Mouse (Mus musculus): ENCODE data around the gene Isy1. TPM values are rescaled to one million over a fixed set of nuclear protein-coding genes. Genes with fewer than 3 reads are reported as not detected.

Isy1 gene
- total RNA-seq, 2 experiments from 2014 or later = 23.4 to 24.5 TPM

DNA sequence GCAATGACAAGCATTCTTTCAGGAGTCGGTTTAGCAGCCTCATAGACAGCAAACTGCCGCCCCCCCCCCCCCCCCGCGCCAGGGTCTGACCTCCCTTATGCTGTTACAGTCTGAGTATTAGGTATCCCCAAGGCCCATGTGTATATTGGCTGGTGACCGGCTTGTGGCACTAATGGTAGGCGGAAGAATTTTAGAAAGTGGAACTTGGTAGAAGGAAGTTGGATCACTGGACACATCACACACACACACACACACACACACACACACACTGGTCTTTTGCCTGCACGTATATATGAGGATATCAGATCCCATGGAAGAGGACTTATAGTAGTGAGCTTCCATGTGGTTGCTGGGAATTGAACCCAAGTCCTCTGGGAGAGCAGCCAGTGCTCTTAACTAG, 36.1 kb downstream of the Isy1 start:
- DNase-seq = no peak

DNA sequence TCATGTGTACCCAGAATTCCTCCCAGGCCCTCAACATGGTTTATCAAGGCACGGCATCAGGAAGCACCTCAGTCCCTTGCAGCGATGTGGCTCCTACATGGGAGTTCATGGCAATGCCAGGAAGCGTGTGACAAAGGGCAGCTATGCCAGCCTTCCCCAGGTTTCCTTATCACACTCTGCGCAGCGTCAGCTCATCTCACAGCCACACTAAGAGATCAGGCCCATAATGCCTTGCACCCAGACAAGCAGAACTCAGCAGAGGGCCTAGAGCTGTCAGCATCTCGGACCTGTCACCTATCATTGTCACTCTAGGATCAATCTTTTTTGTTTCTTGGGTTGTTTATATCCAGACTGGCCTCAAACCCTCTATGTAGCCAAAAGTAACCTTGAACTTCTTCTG, 39.0 kb downstream of the Isy1 start:
- no peak for DNase-seq

DNA sequence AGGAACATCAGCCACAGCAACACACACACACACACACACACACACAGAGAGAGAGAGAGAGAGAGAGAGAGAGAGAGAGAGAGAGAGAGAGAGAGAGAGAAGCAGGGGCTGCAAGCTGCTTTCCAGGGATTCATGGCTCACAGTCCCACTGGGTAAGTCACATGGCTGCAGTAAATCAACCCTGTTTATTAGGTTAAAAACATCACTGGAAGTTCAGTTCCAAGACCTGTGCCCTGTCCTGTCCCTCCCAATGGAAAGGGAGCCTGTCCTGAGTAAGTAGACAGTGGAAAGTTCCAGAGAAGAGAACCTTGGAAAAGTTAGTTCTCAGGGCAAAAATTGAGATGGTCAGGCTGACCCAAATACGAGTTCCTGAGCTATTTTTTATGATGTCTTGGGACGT, 41.3 kb downstream of the Isy1 start:
- no peak for DNase-seq

DNA sequence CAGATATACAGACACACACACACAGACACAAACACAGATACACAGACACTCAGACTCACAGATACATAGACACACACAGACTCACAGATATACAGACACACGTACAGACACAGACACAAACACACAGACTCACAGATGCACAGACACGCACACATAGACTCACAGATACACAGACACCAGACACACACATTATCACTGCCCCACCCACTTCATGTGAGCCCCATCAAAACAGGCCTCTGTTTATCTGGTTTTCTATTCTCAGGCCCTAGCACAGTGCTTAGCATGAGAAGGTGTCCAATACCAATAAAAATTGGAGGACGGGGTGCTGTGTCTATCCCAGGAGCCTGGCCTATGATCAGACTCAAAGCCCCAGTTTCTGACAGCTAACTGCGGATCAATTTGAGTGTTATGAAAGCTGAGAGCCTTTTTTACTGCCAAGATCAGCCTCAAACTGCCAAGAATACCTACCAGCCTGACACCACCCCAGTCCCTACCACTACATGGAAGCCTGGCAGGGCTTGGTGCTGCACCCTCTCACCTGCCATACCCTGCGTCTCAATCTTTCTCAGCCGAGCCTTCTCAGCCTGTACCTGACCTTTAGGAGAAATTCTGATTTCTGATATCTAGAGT, 42.2 kb downstream of the Isy1 start:
- no peak for DNase-seq

DNA sequence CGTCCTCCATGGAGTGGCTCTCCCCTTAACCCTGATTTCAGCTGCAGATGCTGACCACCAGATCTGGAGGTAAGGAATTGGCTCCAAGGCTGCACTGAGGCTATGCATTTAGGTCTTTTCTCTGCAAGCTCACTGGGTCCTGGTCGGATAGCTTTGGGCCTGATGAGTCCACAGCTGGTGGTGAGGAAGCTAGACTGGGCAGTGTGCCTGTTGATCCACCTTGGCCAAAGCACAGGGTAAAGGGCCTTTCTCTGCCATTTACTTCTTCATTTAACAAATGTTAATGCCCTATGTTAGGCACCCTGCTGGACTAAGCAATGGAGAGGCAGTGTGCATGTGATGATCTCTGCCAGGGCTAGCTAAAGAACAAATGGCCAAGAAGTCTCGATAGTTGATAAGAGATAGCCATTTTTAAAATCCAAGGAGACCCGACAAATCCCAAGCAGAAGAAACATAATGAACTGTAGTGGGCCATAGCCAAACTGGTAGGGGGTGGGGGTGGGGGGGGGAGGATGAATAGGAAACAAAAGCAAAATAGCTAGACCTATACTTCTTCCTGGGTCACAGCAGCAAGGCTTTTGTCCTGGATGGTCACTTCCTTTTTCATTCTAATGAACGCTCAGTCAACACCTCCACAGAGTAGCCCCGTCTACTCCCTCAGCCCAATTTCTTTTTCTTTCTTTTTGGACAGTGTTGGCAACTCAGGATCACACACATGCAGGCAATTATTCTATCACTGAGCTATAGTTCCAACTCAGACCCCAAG, 43.0 kb downstream of the Isy1 start:
- DNase-seq = no peak

DNA sequence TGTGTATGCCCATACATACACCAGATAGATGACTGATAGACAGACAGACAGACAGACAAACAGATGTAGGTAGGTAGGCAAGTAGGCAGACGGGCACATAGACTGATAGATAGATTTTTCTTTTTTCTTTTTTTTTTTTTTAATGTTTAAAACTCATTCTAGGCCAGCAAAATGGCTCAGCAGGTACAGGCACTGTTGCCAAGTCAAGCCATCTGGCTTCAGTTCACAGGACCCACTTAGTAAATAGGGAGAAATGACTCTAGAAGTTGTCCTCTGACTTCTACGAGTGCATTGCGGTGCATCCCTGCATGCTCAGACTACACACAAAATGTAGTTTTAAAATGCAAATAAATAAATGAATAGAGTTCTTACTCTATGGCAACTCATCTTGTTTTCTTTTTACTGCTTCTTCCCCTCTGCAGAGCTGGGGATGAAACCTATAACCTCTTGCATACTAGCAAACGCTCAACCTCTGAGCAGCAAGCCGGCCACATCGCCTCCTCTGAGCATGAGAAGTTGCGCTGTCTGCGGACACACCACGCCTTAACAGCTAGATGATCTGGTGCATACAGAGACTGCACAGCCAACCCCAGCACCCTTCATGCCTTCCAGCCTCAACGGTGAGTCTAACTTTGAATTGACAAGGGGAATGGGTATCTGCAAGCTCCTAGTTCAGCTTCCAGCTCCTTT, 44.6 kb downstream of the Isy1 start:
- no peak for DNase-seq

DNA sequence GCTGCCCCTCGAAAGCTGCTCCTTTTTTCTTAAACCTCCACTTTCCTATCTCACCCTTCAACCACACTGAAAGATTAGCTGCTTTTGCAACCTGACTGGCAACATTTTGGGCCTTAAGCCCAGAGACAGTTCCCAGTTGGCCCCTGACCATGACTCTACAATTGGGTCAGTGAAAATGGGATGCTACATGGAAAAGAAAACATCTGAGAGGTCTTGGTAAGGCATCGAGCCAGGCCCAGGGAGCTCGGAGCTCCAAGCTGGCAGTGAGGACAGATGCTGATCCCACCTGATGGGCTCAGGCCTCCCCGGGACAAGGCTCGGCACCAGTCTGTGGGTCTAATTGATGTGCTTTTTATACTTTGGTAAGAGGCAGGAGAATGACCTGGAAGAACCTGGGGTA, 46.8 kb downstream of the Isy1 start:
- DNase-seq = no peak

DNA sequence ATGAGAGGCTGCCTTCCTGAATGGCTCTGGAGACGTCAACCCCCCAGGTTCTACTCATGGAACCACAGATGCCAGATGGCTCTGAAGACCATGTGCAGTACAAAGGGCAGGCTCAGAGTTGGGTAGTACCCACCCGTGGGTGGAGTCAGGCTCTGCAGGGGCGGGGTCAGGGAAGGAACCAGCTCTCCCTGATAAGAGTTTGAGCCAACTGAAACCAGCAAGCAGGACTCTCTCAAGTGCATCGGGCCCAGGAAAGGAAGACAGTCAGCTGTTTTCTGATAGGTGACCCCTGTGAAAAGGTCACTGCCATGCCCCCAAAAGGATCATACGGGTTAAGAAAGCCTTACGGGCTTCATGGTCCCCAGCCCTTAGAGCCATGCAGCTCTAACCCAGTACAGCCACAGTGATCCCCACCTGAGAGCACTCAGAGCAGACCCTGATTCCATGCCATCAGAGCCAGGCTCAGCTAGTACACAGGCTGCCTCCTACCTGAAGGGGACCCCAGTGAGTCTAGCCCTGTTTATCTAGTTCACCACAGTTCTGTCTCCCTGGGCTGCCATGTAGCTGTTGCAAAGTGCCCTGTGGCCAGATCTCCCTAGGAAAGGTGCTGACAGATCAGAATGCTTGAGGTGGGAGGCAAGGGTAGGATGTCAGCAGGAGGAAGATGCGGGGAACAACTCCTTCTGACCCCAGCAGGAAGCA, 47.7 kb downstream of the Isy1 start:
- DNase-seq = no peak

DNA sequence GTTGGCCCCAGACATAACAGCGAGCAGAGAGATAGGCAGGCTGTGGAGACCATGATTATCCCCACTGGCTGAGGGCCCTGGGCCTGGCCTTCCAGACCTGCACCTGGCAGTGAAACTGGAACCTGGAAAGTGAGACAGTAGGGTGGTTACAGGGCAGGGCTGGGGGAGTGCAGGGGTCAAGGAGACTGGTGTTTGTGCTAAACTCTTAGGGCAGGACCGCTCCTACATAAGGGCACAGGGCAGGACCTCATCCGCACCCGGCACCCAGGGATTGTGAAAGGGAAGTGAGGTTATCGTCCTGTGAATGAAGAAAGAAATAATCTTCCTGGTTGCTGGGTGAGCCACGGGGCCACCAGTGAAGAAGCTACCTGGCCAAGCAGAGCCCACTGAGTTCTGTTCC, 48.8 kb downstream of the Isy1 start:
- DNase-seq = no peak

DNA sequence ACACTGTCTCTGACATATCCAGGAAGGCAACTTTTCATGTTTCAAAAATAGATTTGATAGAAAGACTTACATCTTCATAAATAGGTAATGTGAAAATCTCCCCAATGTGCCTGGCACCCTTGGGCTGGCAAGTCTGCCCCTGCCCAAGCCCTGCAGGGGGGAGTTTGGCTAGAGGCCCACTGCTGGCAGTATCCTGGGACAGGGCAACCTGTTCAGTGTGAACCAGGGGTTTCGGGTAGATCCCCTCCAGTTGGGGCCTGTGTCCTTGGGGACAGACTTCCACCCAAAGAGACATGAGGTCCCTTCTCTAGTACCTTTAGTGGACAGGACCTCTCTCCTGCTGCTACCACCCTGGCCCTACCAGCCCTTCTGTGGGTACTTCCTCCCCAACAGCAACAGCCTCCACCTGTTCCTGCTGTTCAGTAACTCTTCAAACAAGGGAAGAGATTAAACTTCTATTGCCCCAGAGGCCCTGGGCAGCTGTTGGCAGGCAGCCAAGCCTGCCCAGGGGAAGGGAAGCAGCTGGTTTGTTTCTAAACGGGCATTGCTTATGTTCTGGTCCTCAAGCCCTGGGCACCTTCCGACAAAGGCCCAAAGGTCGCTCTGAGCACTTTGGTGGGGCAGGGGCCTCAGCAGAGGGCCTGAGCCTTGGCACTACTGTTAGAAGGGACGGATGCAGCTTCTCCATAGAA, 49.6 kb downstream of the Isy1 start:
- DNase-seq = peak; percentile 64

DNA sequence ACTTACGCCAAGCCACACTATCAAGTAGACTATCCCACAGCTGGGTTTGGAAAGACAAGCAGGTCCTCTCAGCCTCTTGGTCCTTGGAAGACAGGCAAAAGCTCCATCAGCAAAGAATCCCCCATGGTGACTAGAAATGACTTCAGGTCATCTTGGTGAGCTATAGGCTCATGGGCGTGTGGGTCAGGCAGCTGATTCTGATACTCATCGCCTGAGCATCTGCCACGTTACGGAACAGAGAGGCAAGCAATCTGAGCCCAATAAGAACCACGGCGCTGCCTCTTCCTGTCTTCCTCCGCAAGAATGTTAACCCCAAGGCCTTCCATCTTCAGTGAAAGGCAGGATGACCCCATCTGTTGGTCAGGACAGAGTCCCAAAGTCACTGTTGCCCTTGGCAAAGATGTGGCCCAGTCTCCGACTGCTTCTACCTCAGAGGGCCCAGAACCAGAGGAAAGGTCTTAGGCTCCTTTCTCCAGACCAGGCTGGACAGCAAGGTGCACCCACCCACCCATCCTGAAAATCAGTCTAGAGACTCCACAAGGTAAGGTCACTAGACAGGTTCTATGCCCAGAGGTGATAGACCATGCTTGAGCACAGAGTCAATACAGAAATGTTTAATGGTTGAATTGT, 50.2 kb downstream of the Isy1 start:
- no peak for DNase-seq

DNA sequence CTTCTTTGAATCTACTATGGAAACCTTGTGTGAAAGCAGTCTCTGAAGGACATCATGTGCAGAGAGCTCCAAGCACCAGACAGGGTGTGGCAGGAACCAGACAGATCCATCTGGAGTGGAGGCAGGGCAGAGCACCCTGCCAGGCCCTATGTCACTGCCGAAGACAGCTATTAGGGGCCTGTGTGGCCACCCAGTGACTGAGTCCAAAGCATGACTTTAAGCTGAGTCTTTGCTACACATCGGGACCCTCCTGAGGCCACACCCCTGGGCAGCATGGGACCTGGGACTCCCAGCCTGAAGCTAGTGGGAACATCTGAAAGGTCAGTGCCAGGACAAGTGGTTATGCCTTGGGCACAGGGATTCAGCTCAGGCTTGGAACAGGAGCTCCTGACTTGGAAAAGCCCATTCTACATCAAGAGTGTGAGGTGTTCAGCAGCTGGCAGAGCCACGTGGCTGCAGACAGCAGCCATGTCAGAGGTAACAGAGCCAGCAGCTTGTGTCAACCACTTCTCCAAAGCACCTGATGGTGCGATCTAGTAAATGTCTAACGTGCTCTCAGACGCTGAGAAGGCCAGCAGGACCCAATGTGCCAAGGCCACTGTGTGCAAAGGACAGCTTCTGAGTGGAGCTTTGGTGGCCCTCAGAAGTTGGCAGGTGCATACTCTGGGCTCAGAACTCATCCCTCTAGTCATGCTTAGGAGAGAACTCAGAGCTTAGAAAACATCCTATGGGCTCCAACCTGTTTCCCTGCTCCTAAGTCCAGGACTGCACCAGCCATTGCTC, 51.3 kb downstream of the Isy1 start:
- DNase-seq = no peak

DNA sequence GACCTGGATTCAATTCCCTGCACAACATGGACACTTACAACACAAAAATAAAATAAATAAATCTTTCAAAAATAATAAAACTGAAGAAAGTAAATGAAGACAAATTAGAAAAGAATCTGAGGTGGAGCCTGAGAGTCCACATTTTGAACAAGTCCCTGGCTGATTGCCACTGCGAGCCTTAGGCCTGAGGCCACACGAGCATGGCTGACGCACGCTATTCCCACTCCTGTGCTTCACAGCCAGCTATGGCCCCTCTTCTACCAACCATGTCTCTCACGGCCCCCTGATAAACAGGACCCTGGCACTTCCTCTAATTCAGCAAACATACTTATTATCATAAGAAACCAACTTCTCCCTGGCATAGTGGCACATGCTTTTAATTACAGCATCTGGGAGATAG, 52.0 kb downstream of the Isy1 start:
- no peak for DNase-seq

DNA sequence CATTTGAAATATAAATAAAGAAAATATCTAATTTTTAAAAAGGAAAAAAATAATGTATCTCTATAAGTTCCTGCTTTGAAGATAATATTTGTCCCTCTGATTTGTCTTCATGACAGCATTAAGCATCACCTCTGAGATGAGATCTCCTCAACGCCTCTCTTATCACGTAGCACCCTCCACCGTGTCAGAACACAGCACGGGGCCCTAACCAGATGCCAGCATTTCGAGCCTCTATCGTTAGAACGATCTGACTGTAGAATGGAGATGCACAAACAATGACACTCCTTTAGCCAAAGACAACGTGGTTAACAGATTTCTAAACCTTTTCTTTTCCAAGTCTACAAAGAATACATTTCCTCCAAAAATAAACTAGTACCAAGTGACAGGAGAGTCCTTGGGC, 54.6 kb downstream of the Isy1 start:
- DNase-seq = no peak

DNA sequence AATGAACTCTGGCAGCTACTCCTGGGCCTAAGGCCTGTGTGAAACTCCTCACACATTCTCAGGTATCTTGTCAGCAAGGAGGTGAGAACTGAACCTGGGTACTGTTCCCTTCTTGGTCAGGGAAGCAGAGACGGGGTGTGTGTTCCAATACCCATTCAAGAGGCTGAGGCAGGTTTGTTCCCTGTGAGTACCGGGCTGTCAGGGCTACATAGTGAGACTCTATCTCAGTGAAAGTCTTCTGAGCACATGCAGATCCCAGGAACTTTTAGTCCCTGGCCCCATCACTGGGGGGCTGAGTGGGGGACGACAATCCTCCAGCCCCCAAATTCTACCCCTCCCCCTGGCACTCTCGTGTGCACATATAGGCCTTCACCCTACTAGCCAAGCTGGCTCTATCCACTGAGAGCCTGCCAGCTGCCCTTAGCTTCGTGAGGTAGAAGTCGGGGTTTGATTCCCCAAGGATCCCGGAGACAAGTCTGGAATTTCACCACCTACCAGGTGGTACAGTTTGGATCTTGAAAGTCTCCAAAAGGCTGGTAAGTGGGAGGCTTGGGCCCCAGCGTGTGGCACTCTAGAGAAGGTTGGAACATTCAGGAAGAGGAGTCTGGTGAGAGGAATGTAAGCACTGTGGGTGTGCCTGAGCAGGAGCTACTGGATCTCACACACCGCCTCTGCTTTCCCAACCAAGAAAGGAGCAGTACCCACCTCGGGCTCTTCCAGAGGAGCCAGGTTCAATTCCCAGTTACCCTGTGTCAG, 57.9 kb downstream of the Isy1 start:
- no peak for DNase-seq

DNA sequence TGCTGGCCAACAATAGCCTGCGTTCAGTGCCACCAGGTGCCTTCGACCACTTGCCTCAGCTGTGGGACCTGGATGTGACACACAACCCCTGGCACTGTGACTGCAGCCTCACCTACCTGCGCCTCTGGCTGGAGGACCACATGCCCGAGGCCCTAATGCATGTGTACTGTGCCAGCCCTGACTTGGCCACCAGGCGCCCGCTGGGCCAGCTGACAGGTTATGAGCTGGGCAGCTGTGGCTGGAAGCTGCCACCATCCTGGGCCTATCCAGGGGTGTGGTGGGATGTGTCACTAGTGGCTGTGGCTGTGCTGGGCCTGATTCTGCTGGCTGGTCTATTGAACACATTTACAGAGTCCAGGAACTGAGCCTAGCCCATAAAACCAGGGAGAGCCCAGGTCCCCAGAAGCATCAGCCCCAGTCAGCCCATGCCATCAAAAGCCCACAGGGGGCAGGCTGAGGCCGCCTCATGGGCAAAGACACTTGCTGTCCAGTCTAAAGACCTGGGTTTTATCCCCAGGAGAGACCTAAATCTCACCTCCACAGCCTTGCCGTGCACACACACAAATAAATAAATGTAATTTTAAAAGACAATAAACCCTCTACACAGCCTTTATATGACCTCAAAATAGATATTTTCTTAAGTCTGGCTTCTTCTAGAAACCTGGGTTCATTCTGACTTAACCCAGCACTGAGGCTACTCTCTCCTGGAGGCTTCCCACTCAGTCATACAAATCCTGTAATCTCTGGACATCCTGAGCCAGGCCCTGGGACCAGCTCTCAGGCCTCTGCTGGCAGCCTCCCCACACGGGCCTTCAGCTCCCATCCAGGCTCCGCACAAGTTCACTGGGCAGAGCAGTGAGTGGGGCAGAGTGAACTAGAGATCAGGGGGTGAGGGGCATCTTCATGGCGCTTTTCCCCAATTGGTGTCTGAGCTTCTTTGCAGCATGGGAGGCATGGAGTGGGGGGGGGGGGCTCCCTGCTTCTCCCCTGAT, 59.1 kb downstream of the Isy1 start:
- DNase-seq = peak; percentile 13

DNA sequence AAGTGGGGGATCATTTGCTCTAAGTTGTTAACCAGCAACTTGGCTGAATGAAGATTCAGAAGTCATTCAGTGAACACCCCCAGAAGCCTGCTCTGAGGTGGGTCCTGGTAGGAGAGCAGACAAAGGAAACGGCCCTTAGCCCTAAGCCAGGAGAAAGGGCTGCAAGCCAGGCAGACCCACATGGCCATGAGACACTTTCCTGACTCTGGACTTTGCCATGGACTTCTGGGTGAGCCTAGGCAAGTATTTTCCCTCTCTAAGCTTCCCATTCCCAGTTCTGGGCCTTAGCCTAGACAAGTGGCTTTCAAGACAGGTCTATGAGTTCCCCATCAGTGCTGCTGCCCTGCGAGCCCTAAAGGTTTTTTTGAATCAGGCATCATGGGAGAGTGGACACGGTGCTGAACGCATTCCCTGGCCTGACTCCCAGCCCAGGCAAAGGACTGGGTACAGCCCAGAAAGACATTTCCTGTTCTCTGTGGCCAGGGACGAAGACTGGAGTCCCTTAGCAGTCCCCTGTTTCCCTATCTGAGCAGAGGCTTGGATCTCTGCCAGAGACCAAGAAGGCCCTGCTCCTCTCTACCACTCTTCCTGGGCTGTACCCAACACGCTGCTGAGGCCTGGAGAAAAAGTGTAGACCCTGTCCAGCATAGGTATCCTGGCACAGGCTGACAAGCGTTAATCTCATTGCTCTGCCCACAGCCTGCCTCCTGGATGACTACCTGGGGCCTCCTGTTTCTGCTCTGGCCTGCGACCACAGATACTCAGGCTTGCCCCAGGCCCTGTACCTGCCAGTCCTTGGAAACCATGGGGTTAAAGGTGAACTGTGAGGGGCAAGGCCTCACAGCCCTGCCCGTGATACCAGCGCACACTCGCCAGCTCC, 60.1 kb downstream of the Isy1 start:
- peak; percentile 52 for DNase-seq

DNA sequence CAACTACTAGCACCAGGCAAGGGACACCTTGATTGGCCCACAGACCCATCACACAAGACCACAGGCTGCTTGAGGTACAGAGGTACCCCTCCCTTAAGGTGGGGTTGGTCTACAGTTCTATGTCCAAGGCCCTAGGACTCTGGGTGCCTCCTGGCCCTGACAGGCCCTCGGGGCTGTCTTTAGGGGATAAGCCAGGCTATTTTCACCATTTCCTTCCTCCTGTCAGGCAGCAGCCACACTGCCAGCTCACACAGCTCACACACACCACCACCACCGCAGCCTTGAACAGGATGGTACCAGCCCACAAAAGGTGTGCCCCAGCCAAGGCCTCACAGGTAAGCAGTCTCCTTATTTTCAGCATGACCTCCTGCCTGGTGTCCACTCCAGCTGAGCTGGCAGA, 60.8 kb downstream of the Isy1 start, which contains the start of gene Gp9:
Gene Gp9 (plus strand): TSS at position 231 of the 400 bp plus-strand sequence.
- DNase-seq = no peak
